In the genomic region with DNA sequence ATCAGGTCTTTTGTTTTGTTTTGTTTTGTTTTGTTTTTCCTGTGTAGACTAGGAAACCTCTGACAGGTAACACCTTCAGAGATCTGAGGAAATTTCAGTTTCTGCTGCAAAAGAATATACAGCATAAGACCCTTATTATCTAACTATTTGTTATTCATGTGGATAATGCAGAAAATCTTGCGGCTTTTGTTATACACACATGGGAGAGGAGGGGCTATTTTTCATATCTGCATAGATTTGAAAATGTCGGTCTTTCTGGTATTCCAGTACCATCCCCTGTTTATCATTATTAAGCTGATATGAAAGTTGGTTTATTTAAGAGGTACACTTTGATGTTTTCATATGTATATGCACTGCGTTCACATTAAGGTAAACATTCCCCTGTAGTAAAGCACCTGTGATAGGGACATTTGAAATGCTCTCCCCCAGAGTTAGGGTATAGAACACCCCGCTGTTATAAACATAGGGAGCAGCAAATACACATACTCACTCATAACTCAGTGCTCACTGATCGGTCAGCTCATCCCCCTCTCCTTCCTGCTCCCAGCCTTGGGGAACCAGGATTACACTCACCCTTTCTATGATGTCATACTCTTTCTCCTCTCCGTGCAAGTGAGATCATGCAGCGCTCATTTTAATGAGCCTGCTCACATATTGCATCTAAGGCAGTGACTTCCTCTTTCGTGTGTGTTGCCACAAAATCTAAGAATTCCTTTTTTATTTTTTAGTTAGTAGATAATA, we compare ENCODE assay signal across 13 mouse cellular contexts.
"Had no signal": no experiment of that assay in that cellular context is flagged by ENCODE, and none has a peak within 500 bp of the region (broad histone marks: within the 10 kb centered on the region; RNA-seq: fewer than 3 reads in every experiment).

No protein-coding gene starts in this region.

- H3K9ac ChIP-seq: liver, embryonic 15.5 days had no signal

- H3K4me1 ChIP-seq: liver, embryonic 15.5 days had no signal

- H3K27ac ChIP-seq: liver, embryonic 15.5 days; stomach, postnatal 0 days had no signal

- DNase-seq: kidney, postnatal 25 days; layer of hippocampus, adult 9-11 months; layer of hippocampus, postnatal 36 days; lung, adult 2 months; lung, postnatal 36 days; right cerebral cortex, adult 18-20 months; right cerebral cortex, postnatal 25 days; thymus, postnatal 4 days had no signal

- H3K4me2 ChIP-seq: liver, embryonic 11.5 days; liver, embryonic 15.5 days had no signal

- ATAC-seq: intestine, postnatal 0 days; lung, postnatal 0 days had no signal

- H3K9me3 ChIP-seq: liver, embryonic 15.5 days had no signal

- H3K4me3 ChIP-seq: liver, embryonic 15.5 days had no signal

- H3K27me3 ChIP-seq: liver, embryonic 15.5 days had no signal

- H3K36me3 ChIP-seq: liver, embryonic 15.5 days had no signal
